Mouse (Mus musculus) forebrain, postnatal 0 days (tissue): ENCODE measurements around the gene Acvr2b. TPM values are rescaled to one million over a fixed set of nuclear protein-coding genes. Genes with fewer than 3 reads are reported as not detected.

Experiments
- ATAC-seq: fragments of 200-750 bp; cut with Nextera tagmentation; 2 replicates; pipeline ENCODE4 v1.8.0; 2017; ENCODE audit warnings: mild to moderate bottlenecking, moderate library complexity
- DNase-seq: peaks from one replicate; pipeline ENCODE4 v3.0.0-alpha.2; 2015
- H3K27ac ChIP-seq: fragments of 300-500 bp; sonication (generic); 2 replicates; pipeline ENCODE4 v1.5.1; 2014; ENCODE audit warnings: low read depth, mild to moderate bottlenecking, antibody characterized with exemption, low read length, moderate library complexity, mixed read lengths
- H3K27me3 ChIP-seq: fragments of 300-500 bp; sonication (generic); 2 replicates; pipeline ENCODE4 v1.6.1; 2014; ENCODE audit warnings: mild to moderate bottlenecking, low read length, mixed read lengths; ENCODE audit not compliant: insufficient read depth
- H3K36me3 ChIP-seq: fragments of 300-500 bp; sonication (generic); 2 replicates; pipeline ENCODE4 v1.6.1; 2014; ENCODE audit warnings: mild to moderate bottlenecking, moderate library complexity; ENCODE audit not compliant: insufficient read depth
- H3K4me1 ChIP-seq: fragments of 300-500 bp; sonication (generic); 2 replicates; pipeline ENCODE4 v1.6.1; 2014; ENCODE audit warnings: antibody characterized with exemption; ENCODE audit not compliant: insufficient read depth
- H3K4me2 ChIP-seq: fragments of 300-500 bp; sonication (generic); 2 replicates; pipeline ENCODE4 v1.6.1; 2014; ENCODE audit warnings: low read depth, mild to moderate bottlenecking, moderate library complexity
- H3K4me3 ChIP-seq: fragments of 300-500 bp; sonication (generic); 2 replicates; pipeline ENCODE4 v1.5.1; 2014; ENCODE audit warnings: low read depth, low read length, mixed read lengths
- H3K9ac ChIP-seq: fragments of 300-500 bp; sonication (generic); 2 replicates; pipeline ENCODE4 v1.6.1; 2014; ENCODE audit warnings: mild to moderate bottlenecking
- H3K9me3 ChIP-seq: fragments of 300-500 bp; sonication (generic); 2 replicates; pipeline ENCODE4 v1.6.1; 2016; ENCODE audit warnings: low read length
- CTCF ChIP-seq: sonication (generic); IDR thresholded peaks from 2 replicates; pipeline ENCODE4 v1.5.1; 2016; ENCODE audit warnings: antibody characterized with exemption, control low read depth, low read depth
- WGBS: fragments of 180-500 bp; shearing (Covaris S2); extraction: QIAGEN DNeasy Blood & Tissue Kit; methylation state at CpG from one replicate; pipeline ENCODE4 v1.1.7; 2014; 5-methylcytosine and 5-hydroxymethylcytosine counted together
- polyA plus RNA-seq: library from polyadenylated mRNA; unstranded; fragments of >200 nt; fragmentation: Nextera tagmentation; extraction: Ambion mirVana; gene quantifications from 2 replicates; pipeline ENCODE4 v1.2.1, GENCODE M21; 2015
- total RNA-seq: library from RNA; depleted of rRNA; stranded (reverse); fragments of >200 nt; gene quantifications from 2 replicates; pipeline ENCODE4 v1.2.3, GENCODE M21; 2014

Acvr2b gene
- total and polyA plus RNA-seq, 2 experiments from 2014 or later: 23.2 to 26.7 TPM

DNA sequence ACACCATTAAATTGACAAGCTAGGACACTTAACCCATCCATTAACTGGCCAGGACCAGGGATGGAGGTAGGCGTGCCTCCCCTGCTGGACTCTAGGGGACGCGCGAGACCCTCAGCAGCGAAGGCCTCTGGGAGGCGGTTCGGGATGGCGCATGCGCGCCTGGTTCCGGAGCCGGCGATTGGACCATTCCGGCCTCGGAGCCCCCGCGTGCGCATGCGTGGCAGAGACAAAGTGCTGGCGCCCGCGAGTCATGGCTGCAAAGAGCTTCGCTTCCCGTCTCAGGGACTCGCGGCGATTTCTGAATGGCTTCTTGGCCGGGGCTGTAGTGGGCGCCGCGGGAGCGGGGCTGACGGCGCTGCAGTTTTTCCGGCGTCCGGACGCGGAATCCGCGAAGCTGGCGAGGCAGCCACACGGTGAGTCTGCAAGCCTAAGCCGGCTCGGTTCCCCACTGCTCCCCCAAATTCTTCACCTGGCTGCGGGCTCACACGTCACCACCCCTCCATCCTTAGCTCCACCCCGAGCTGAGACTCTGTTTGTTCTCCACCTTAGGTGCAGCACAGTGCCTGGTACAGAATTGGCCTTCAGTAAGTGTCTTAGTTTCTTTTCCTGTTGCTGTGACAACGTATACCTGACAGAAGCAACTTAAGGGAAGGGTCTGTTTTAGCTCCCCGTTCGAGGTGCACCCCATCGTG, 43.0 kb downstream of the Acvr2b start, which contains the start of gene Exog:
Exog (plus strand) TSS at position 206 of the 692 bp plus-strand sequence.
- Histone ChIP-seq H3K27ac (peak within 1 kb of the TSS; percentile 90), H3K9ac (peak within 1 kb of the TSS; percentile 82), H3K4me2 (peak within 1 kb of the TSS; percentile 70), H3K4me3 (peak within 1 kb of the TSS; percentile 79), H3K4me1 (peaks cover 7% of the 10 kb centered on the region), H3K36me3 (peaks cover 33% of the 10 kb centered on the region), H3K9me3 (no peaks in the 10 kb centered on the region), H3K27me3 (no peaks in the 10 kb centered on the region)
- ATAC-seq (peak; percentile 96), DNase-seq (peak; percentile 99)
- 1% methylated on average over 52 of the region's 52 CpGs for WGBS
- TF ChIP-seq CTCF: peak; percentile 92

DNA sequence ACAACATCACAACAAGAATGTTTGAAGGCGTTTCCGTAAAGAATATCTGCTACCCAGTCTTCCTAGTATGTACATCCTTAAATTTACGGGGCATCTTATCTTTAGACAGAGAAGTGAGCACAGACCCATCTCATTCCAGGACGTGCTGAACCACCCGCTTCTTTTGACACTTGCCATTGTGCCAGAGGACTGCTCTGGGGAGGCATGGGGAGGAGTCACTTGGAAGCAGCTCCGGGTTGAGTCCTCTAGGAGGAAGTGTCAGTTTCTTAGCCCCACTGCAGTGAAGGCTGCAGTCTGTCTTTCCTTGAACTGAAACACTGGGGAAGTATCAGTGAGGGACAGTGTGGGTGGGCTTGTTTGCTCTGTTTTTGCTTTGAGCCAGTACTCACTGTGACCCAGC, 43.8 kb downstream of the Acvr2b start:
- no peak for TF ChIP-seq CTCF
- Histone ChIP-seq H3K4me3 (peak overlapping the region; percentile 79), H3K36me3 (peaks cover 39% of the 10 kb centered on the region), H3K27me3 (no peaks in the 10 kb centered on the region), H3K9ac (peak overlapping the region; percentile 82), H3K4me1 (peaks cover 7% of the 10 kb centered on the region), H3K27ac (no peak overlapping the region), H3K4me2 (peak overlapping the region; percentile 70), H3K9me3 (no peaks in the 10 kb centered on the region)
- ATAC-seq (no peak), DNase-seq (no peak)
- 35% methylated on average over 6 of the region's 6 CpGs for WGBS

DNA sequence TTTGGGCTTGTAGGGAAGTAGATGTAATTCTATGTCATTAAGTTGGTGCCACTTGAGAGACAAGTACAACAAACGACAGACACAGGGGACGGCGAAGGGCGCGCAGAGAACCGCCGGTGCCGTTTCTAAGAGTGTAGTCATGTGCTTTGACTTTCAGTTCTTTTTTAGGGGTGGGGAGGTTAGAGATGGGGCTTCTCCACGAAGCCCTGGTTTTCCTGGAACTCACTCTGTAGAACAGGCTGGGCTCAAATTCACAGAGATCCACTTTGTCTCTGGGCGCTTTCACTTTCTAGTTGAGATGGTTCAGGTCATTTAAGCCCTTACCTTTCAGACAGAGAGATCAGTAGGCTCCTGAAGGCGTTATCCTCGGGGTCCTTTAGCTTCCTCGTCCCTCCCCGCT, 54.0 kb downstream of the Acvr2b start:
- 92% methylated on average over 14 of the region's 14 CpGs for WGBS
- Histone ChIP-seq H3K9ac (no peak overlapping the region), H3K36me3 (peaks cover 43% of the 10 kb centered on the region), H3K4me3 (no peak overlapping the region), H3K27me3 (no peaks in the 10 kb centered on the region), H3K27ac (no peak overlapping the region), H3K4me1 (no peaks in the 10 kb centered on the region), H3K4me2 (no peak overlapping the region), H3K9me3 (no peaks in the 10 kb centered on the region)
- no peak for DNase-seq
- TF ChIP-seq CTCF: no peak
- no peak for ATAC-seq

GRCm38 (mm10) chr9:119457122-119457521, 55.2 kb downstream of the Acvr2b start:
- WGBS: 83% methylated on average over 14 of the region's 14 CpGs

GRCm38 (mm10) chr9:119460410-119460809, 58.5 kb downstream of the Acvr2b start:
- H3K27me3 ChIP-seq: no peaks in the 10 kb centered on the region
- no peak overlapping the region for H3K9ac ChIP-seq
- DNase-seq (peak; percentile 88), ATAC-seq (peak; percentile 65; the same call in 1 of the 2 replicates)
- H3K4me3 ChIP-seq: no peak overlapping the region
- no peak overlapping the region for H3K4me2 ChIP-seq
- peaks cover 52% of the 10 kb centered on the region for H3K36me3 ChIP-seq
- WGBS: 42% methylated on average over 8 of the region's 8 CpGs
- peak; percentile 98 for TF ChIP-seq CTCF
- no peaks in the 10 kb centered on the region for H3K4me1 ChIP-seq
- H3K27ac ChIP-seq: no peak overlapping the region
- H3K9me3 ChIP-seq: no peaks in the 10 kb centered on the region

More at GRCm38 (mm10) chr9:119457122-119457521, 55.2 kb downstream of the Acvr2b start:
- no peak overlapping the region for H3K4me2 ChIP-seq
- H3K36me3 ChIP-seq: peaks cover 36% of the 10 kb centered on the region
- TF ChIP-seq CTCF: no peak
- no peak overlapping the region for H3K9ac ChIP-seq
- no peaks in the 10 kb centered on the region for H3K4me1 ChIP-seq
- no peak for DNase-seq
- no peaks in the 10 kb centered on the region for H3K9me3 ChIP-seq
- no peak for ATAC-seq
- H3K27me3 ChIP-seq: no peaks in the 10 kb centered on the region
- no peak overlapping the region for H3K27ac ChIP-seq
- H3K4me3 ChIP-seq: no peak overlapping the region

GRCm38 (mm10) chr9:119465056-119465455, 63.1 kb downstream of the Acvr2b start:
- Histone ChIP-seq H3K9ac (no peak overlapping the region), H3K4me2 (no peak overlapping the region), H3K27me3 (no peaks in the 10 kb centered on the region), H3K4me3 (no peak overlapping the region), H3K9me3 (no peaks in the 10 kb centered on the region), H3K4me1 (no peaks in the 10 kb centered on the region), H3K36me3 (peaks cover 56% of the 10 kb centered on the region), H3K27ac (no peak overlapping the region)
- ATAC-seq: no peak
- WGBS: 89% methylated on average over 6 of the region's 6 CpGs
- no peak for DNase-seq
- TF ChIP-seq CTCF: no peak

- Histone ChIP-seq H3K4me1 (no peaks in the 10 kb centered on the region), H3K4me2 (no peak overlapping the region), H3K4me3 (no peak overlapping the region), H3K9me3 (no peaks in the 10 kb centered on the region), H3K36me3 (peaks cover 56% of the 10 kb centered on the region), H3K27ac (no peak overlapping the region), H3K9ac (no peak overlapping the region), H3K27me3 (no peaks in the 10 kb centered on the region)
- TF ChIP-seq CTCF: peak; percentile 60
- ATAC-seq (peak; percentile 68; the same call in 1 of the 2 replicates), DNase-seq (peak; percentile 40)
- 53% methylated on average over 7 of the region's 7 CpGs for WGBS
These were observed 63.7 kb downstream of the Acvr2b start for GRCm38 (mm10) chr9:119465595-119465994.
